Mouse (Mus musculus): ENCODE results near the gene Flywch2. TPM values are rescaled to one million over a fixed set of nuclear protein-coding genes. Genes with fewer than 3 reads are reported as not detected.

The Flywch2 gene
- polyA plus RNA-seq, 1 experiment: 29.2 TPM

GRCm38 (mm10) chr17:23757581-23757980 is 28.3 kb downstream of the Flywch2 start:
- no peak overlapping the region for H3K4me3 ChIP-seq (replicated peaks)
- H3K9me3 ChIP-seq: no peaks in the 10 kb centered on the region
- peaks cover 85% of the 10 kb centered on the region for H3K36me3 ChIP-seq (replicated peaks; ENCODE audit: low read length)
- no peaks in the 10 kb centered on the region for H3K27me3 ChIP-seq (replicated peaks)
- TF ChIP-seq FLI1 (IDR thresholded peaks at IDR 0.05; ENCODE audit: low read length): no peak
- TF ChIP-seq GATA1 (IDR thresholded peaks at IDR 0.05; ENCODE audit: borderline replicate concordance, low read length): no peak
- peaks cover 8% of the 10 kb centered on the region for H3K4me1 ChIP-seq

- H3K36me3 ChIP-seq (replicated peaks; ENCODE audit: low read length): peaks cover 82% of the 10 kb centered on the region
- TF ChIP-seq FLI1 (IDR thresholded peaks at IDR 0.05; ENCODE audit: low read length) (no peak), GATA1 (IDR thresholded peaks at IDR 0.05; ENCODE audit: borderline replicate concordance, low read length) (no peak)
- no peaks in the 10 kb centered on the region for H3K27me3 ChIP-seq (replicated peaks)
Measured at GRCm38 (mm10) chr17:23755689-23756088, 30.2 kb downstream of the Flywch2 start.

GRCm38 (mm10) chr17:23749400-23750191 is 36.3 kb downstream of the Flywch2 start:
- Histone ChIP-seq H3K36me3 (replicated peaks; ENCODE audit: low read length) (peaks cover 31% of the 10 kb centered on the region), H3K27me3 (replicated peaks) (peaks cover 30% of the 10 kb centered on the region), H3K4me1 (peaks cover 50% of the 10 kb centered on the region), H3K9me3 (no peaks in the 10 kb centered on the region), H3K4me3 (replicated peaks) (peak overlapping the region; percentile 92)
- no peak for TF ChIP-seq FLI1 (IDR thresholded peaks at IDR 0.05; ENCODE audit: low read length)
- TF ChIP-seq GATA1 (IDR thresholded peaks at IDR 0.05; ENCODE audit: borderline replicate concordance, low read length): no peak

More at GRCm38 (mm10) chr17:23755689-23756088, 30.2 kb downstream of the Flywch2 start:
- H3K4me1 ChIP-seq: peaks cover 8% of the 10 kb centered on the region
- no peak overlapping the region for H3K4me3 ChIP-seq (replicated peaks)
- no peaks in the 10 kb centered on the region for H3K9me3 ChIP-seq

GRCm38 (mm10) chr17:23748631-23749391 is 37.1 kb downstream of the Flywch2 start:
- peaks cover 53% of the 10 kb centered on the region for H3K4me1 ChIP-seq
- TF ChIP-seq GATA1 (IDR thresholded peaks at IDR 0.05; ENCODE audit: borderline replicate concordance, low read length): no peak
- TF ChIP-seq FLI1 (IDR thresholded peaks at IDR 0.05; ENCODE audit: low read length): no peak
- no peaks in the 10 kb centered on the region for H3K9me3 ChIP-seq

GRCm38 (mm10) chr17:23748026-23748425 is 37.9 kb downstream of the Flywch2 start:
- H3K27me3 ChIP-seq (replicated peaks): peaks cover 46% of the 10 kb centered on the region
- TF ChIP-seq FLI1 (IDR thresholded peaks at IDR 0.05; ENCODE audit: low read length): no peak
- no peak for TF ChIP-seq GATA1 (IDR thresholded peaks at IDR 0.05; ENCODE audit: borderline replicate concordance, low read length)

More at GRCm38 (mm10) chr17:23748631-23749391, 37.1 kb downstream of the Flywch2 start:
- peaks cover 27% of the 10 kb centered on the region for H3K36me3 ChIP-seq (replicated peaks; ENCODE audit: low read length)
- peak overlapping the region; percentile 92 for H3K4me3 ChIP-seq (replicated peaks)
- H3K27me3 ChIP-seq (replicated peaks): peaks cover 38% of the 10 kb centered on the region

GRCm38 (mm10) chr17:23747471-23747870 is 38.4 kb downstream of the Flywch2 start:
- Histone ChIP-seq H3K36me3 (replicated peaks; ENCODE audit: low read length) (peaks cover 14% of the 10 kb centered on the region), H3K4me3 (replicated peaks) (no peak overlapping the region), H3K9me3 (peaks cover under 1% of the 10 kb centered on the region; the same call in 1 of the 2 replicates), H3K4me1 (peaks cover 60% of the 10 kb centered on the region), H3K27me3 (replicated peaks) (peaks cover 51% of the 10 kb centered on the region)
- TF ChIP-seq FLI1 (IDR thresholded peaks at IDR 0.05; ENCODE audit: low read length) (no peak), GATA1 (IDR thresholded peaks at IDR 0.05; ENCODE audit: borderline replicate concordance, low read length) (no peak)

More at GRCm38 (mm10) chr17:23748026-23748425, 37.9 kb downstream of the Flywch2 start:
- Histone ChIP-seq H3K9me3 (no peaks in the 10 kb centered on the region), H3K36me3 (replicated peaks; ENCODE audit: low read length) (peaks cover 20% of the 10 kb centered on the region), H3K4me3 (replicated peaks) (no peak overlapping the region), H3K4me1 (peaks cover 57% of the 10 kb centered on the region)

GRCm38 (mm10) chr17:23746767-23747166 is 39.1 kb downstream of the Flywch2 start:
- TF ChIP-seq FLI1 (IDR thresholded peaks at IDR 0.05; ENCODE audit: low read length): no peak
- TF ChIP-seq GATA1 (IDR thresholded peaks at IDR 0.05; ENCODE audit: borderline replicate concordance, low read length): no peak
- no peak overlapping the region for H3K4me3 ChIP-seq (replicated peaks)
- H3K9me3 ChIP-seq: peaks cover 3% of the 10 kb centered on the region; the same call in 1 of the 2 replicates
- peaks cover 67% of the 10 kb centered on the region for H3K4me1 ChIP-seq
- H3K27me3 ChIP-seq (replicated peaks): peaks cover 58% of the 10 kb centered on the region
- peaks cover 7% of the 10 kb centered on the region for H3K36me3 ChIP-seq (replicated peaks; ENCODE audit: low read length)

GRCm38 (mm10) chr17:23746311-23746710 is 39.6 kb downstream of the Flywch2 start:
- Histone ChIP-seq H3K27me3 (replicated peaks) (peaks cover 63% of the 10 kb centered on the region), H3K36me3 (replicated peaks; ENCODE audit: low read length) (peaks cover 2% of the 10 kb centered on the region), H3K4me1 (peaks cover 71% of the 10 kb centered on the region), H3K9me3 (peaks cover 3% of the 10 kb centered on the region; the same call in 1 of the 2 replicates), H3K4me3 (replicated peaks) (no peak overlapping the region)
- TF ChIP-seq GATA1 (IDR thresholded peaks at IDR 0.05; ENCODE audit: borderline replicate concordance, low read length): no peak
- no peak for TF ChIP-seq FLI1 (IDR thresholded peaks at IDR 0.05; ENCODE audit: low read length)

GRCm38 (mm10) chr17:23745301-23746251 is 40.3 kb downstream of the Flywch2 start, which contains the start of gene Kremen2:
TSS of gene Kremen2 (minus strand) at chr17:23745833.
- peaks cover 69% of the 10 kb centered on the region for H3K27me3 ChIP-seq (replicated peaks)
- TF ChIP-seq FLI1 (IDR thresholded peaks at IDR 0.05; ENCODE audit: low read length) (no peak), GATA1 (IDR thresholded peaks at IDR 0.05; ENCODE audit: borderline replicate concordance, low read length) (no peak)
- H3K4me3 ChIP-seq (replicated peaks): peak within 1 kb of the TSS; percentile 75

More at GRCm38 (mm10) chr17:23745301-23746251, 40.3 kb downstream of the Flywch2 start, which contains the start of gene Kremen2:
- Histone ChIP-seq H3K36me3 (replicated peaks; ENCODE audit: low read length) (no peaks in the 10 kb centered on the region), H3K4me1 (peaks cover 76% of the 10 kb centered on the region), H3K9me3 (peaks cover 3% of the 10 kb centered on the region; the same call in 1 of the 2 replicates)

Measured in megakaryocyte, embryonic 14.5 days (primary cell).